Mouse (Mus musculus) hindbrain, embryonic 16.5 days (tissue): ENCODE results near the gene Nop10. TPM values are rescaled to one million over a fixed set of nuclear protein-coding genes. Genes with fewer than 3 reads are reported as not detected.

Experiments used
- ATAC-seq: fragments of 200-750 bp; cut with Nextera tagmentation; 2 replicates; pipeline ENCODE4 v1.8.0; 2017; ENCODE audit warnings: moderate TSS enrichment, moderate library complexity
- H3K27ac ChIP-seq: fragments of 300-500 bp; sonication (generic); 2 replicates; pipeline ENCODE4 v1.5.1; 2014; ENCODE audit warnings: low read depth, mild to moderate bottlenecking, control low read depth, low read length, moderate library complexity
- H3K27me3 ChIP-seq: fragments of 300-500 bp; sonication (generic); replicated peaks from 2 replicates; pipeline ENCODE4 v1.6.1; 2014; ENCODE audit warnings: low read length; ENCODE audit not compliant: control insufficient read depth, insufficient read depth
- H3K36me3 ChIP-seq: fragments of 300-500 bp; sonication (generic); 2 replicates; pipeline ENCODE4 v1.6.1; 2014; ENCODE audit warnings: mild to moderate bottlenecking, low read length, moderate library complexity, mixed read lengths; ENCODE audit not compliant: control insufficient read depth, insufficient read depth
- H3K4me1 ChIP-seq: fragments of 300-500 bp; sonication (generic); 2 replicates; pipeline ENCODE4 v1.6.1; 2014; ENCODE audit warnings: low read depth, low read length; ENCODE audit not compliant: control insufficient read depth, insufficient read depth
- H3K4me2 ChIP-seq: fragments of 300-500 bp; sonication (generic); 2 replicates; pipeline ENCODE4 v1.6.1; 2014; ENCODE audit warnings: mild to moderate bottlenecking, low read length, control low read depth, moderate library complexity
- H3K4me3 ChIP-seq: fragments of 300-500 bp; sonication (generic); 2 replicates; pipeline ENCODE4 v1.5.1; 2014; ENCODE audit warnings: mild to moderate bottlenecking, low read length, control low read depth, moderate library complexity
- H3K9ac ChIP-seq: fragments of 300-500 bp; sonication (generic); 2 replicates; pipeline ENCODE4 v1.6.1; 2014; ENCODE audit warnings: low read depth, mild to moderate bottlenecking, control low read depth, low read length, moderate library complexity
- H3K9me3 ChIP-seq: fragments of 300-500 bp; sonication (generic); 2 replicates; pipeline ENCODE4 v1.6.1; 2014; ENCODE audit warnings: mild to moderate bottlenecking, low read length, moderate library complexity; ENCODE audit not compliant: control insufficient read depth
- WGBS: fragments of 180-500 bp; shearing (Covaris S2); extraction: QIAGEN DNeasy Blood & Tissue Kit; methylation state at CpG from one replicate; pipeline ENCODE4 v1.1.7; 2014; 5-methylcytosine and 5-hydroxymethylcytosine counted together
- polyA plus RNA-seq: library from polyadenylated mRNA; unstranded; fragments of >200 nt; fragmentation: Nextera tagmentation; extraction: Ambion mirVana; gene quantifications from 2 replicates; pipeline ENCODE4 v1.2.1, GENCODE M21; 2015

Gene Nop10
- polyA plus RNA-seq = 165 and 189 TPM in 2 replicates

DNA sequence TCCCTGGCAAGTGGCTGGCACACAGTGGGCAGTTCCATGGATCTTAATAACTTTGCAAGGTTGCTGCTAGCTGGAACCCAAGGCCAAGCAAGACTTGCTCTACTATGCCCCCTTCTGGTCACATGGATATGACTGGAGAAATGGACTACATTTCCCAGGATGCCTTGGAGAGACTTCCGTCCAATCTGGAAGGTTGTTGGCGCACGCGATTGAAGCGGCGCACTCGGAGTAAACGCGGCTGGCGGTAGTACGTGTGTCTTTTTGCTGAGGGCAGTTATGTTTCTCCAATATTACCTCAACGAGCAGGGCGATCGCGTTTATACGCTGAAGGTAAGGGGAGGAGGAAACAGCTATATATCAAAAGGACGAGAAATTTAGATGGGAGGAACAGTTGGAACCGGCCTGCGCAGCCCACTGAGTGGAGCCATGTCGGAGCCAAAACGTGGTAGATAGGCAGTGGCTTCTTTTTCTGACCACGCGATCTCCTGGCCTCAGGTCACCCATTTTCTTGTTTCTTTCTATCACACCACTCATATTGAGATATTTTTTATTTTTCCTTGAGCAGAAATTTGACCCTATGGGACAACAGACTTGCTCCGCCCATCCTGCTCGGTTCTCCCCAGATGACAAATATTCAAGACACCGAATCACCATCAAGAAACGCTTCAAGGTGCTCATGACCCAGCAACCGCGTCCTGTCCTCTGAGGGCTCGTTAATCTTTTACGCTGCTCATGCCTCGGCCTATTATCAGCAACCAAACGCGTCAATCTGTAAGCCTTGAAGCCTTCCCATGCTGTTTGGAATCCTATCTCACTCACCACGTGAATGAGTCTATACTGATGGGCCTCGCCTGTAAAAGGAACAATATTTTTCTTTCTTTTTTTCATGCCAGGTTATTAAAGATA, at the start of gene Nop10:
Nop10 (plus strand) TSS at position 179 of the 906 bp plus-strand sequence.
- Histone ChIP-seq H3K4me1 (peaks cover 15% of the 10 kb centered on the region), H3K9ac (peak within 1 kb of the TSS; percentile 70), H3K4me2 (peak within 1 kb of the TSS; percentile 57), H3K27me3 (no peaks in the 10 kb centered on the region), H3K36me3 (no peaks in the 10 kb centered on the region), H3K9me3 (no peaks in the 10 kb centered on the region), H3K4me3 (peak within 1 kb of the TSS; percentile 71), H3K27ac (peak within 1 kb of the TSS; percentile 78)
- ATAC-seq = peak; percentile 70
- WGBS = under 1% methylated on average over 36 of the region's 36 CpGs

- no peak overlapping the region for H3K27ac ChIP-seq
- 0% methylated on average over 1 of the region's 1 CpGs for WGBS
- no peaks in the 10 kb centered on the region for H3K4me1 ChIP-seq
- peak; percentile 80 for ATAC-seq
- H3K9me3 ChIP-seq = no peaks in the 10 kb centered on the region
- H3K4me2 ChIP-seq = no peak overlapping the region
- no peak overlapping the region for H3K4me3 ChIP-seq
- no peaks in the 10 kb centered on the region for H3K27me3 ChIP-seq
- no peak overlapping the region for H3K9ac ChIP-seq
- no peaks in the 10 kb centered on the region for H3K36me3 ChIP-seq
These were observed 45.7 kb upstream of the Nop10 start for GRCm38 (mm10) chr2:112215977-112216376.

- no peak overlapping the region for H3K4me2 ChIP-seq
- no peaks in the 10 kb centered on the region for H3K4me1 ChIP-seq
- no peak overlapping the region for H3K4me3 ChIP-seq
- H3K9me3 ChIP-seq = no peaks in the 10 kb centered on the region
- 85% methylated on average over 6 of the region's 6 CpGs for WGBS
- no peaks in the 10 kb centered on the region for H3K36me3 ChIP-seq
- no peak overlapping the region for H3K9ac ChIP-seq
- no peak overlapping the region for H3K27ac ChIP-seq
- H3K27me3 ChIP-seq = no peaks in the 10 kb centered on the region
- no peak for ATAC-seq
These were observed 44.1 kb upstream of the Nop10 start for GRCm38 (mm10) chr2:112217614-112218013.

DNA sequence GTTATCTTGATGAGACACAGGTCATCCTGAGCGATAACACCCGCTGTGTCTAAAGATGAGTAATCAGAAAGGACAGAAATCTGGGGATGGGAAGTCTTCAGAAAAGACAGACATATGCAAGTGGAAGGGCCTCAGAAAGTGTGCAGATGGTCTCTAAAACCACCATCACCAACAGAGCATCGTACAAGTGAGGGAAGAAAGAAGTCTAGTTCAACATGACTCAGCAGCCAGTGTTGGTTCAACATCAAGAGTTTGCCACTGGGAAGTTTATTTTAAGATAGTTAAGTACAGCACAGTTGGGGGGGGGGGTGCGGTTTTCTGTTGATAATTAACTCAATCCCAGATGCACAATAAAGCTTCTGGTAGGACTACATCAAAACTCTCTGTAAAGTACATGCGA, 40.8 kb upstream of the Nop10 start:
- WGBS = 92% methylated on average over 5 of the region's 5 CpGs
- H3K9me3 ChIP-seq = no peaks in the 10 kb centered on the region
- no peaks in the 10 kb centered on the region for H3K27me3 ChIP-seq
- ATAC-seq = no peak
- no peak overlapping the region for H3K4me3 ChIP-seq
- H3K36me3 ChIP-seq = no peaks in the 10 kb centered on the region
- no peaks in the 10 kb centered on the region for H3K4me1 ChIP-seq
- no peak overlapping the region for H3K9ac ChIP-seq
- H3K4me2 ChIP-seq = no peak overlapping the region
- no peak overlapping the region for H3K27ac ChIP-seq

DNA sequence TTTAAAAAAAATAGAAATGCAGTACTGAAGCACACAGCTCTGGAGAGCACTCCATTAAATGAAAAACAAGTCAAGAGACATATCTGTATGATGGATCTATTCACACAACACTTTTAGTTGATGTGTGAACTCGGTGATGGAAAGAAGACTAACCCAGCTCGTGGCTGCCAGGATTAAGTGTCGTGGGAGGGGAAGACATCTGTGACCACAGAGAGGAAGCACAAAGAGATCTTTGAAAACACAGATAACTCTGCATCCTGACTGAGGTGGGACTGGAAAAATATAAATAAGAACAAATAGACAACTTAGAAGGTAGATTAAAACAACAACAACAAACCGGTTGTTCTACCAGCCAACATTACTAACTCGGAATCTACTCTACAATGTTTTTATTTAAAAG, 39.1 kb upstream of the Nop10 start:
- Histone ChIP-seq H3K9me3 (no peaks in the 10 kb centered on the region), H3K27me3 (no peaks in the 10 kb centered on the region), H3K4me2 (no peak overlapping the region), H3K9ac (no peak overlapping the region), H3K4me3 (no peak overlapping the region), H3K36me3 (no peaks in the 10 kb centered on the region), H3K27ac (no peak overlapping the region), H3K4me1 (no peaks in the 10 kb centered on the region)
- 87% methylated on average over 5 of the region's 5 CpGs for WGBS
- ATAC-seq = no peak

- H3K4me2 ChIP-seq = no peak overlapping the region
- H3K9me3 ChIP-seq = no peaks in the 10 kb centered on the region
- no peak overlapping the region for H3K27ac ChIP-seq
- no peak overlapping the region for H3K4me3 ChIP-seq
- H3K27me3 ChIP-seq = no peaks in the 10 kb centered on the region
- H3K36me3 ChIP-seq = no peaks in the 10 kb centered on the region
- no peaks in the 10 kb centered on the region for H3K4me1 ChIP-seq
- H3K9ac ChIP-seq = no peak overlapping the region
- 80% methylated on average over 4 of the region's 4 CpGs for WGBS
- ATAC-seq = no peak
These were observed 37.4 kb upstream of the Nop10 start for GRCm38 (mm10) chr2:112224356-112224755.

DNA sequence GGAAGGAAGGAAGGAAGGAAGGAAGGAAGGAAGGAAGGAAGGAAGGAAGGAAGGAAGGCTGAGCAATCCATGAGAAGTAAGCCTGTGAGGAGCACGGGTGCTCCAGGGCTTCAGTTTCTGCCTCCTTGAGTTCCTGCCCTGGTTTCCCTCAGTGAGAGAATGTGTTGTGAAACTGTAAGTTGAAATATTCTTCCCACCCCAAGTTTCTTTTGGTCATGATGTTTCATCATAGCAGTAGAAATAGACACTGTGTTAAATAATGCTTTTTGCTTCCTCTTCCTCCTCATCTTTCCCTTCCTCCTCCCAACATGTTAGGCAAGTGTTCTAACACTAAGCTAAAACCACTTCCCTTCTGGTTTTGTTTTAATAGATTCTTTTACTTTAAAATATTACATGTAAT, 29.1 kb upstream of the Nop10 start:
- ATAC-seq = no peak
- Histone ChIP-seq H3K9ac (no peak overlapping the region), H3K4me1 (no peaks in the 10 kb centered on the region), H3K27me3 (no peaks in the 10 kb centered on the region), H3K36me3 (no peaks in the 10 kb centered on the region), H3K4me2 (no peak overlapping the region), H3K4me3 (no peak overlapping the region), H3K27ac (no peak overlapping the region), H3K9me3 (no peaks in the 10 kb centered on the region)
- WGBS = 93% methylated on average over 1 of the region's 1 CpGs

- H3K4me3 ChIP-seq = no peak overlapping the region
- WGBS = 78% methylated on average over 2 of the region's 2 CpGs
- H3K36me3 ChIP-seq = no peaks in the 10 kb centered on the region
- ATAC-seq = no peak
- peaks cover 9% of the 10 kb centered on the region for H3K4me1 ChIP-seq
- no peak overlapping the region for H3K27ac ChIP-seq
- no peaks in the 10 kb centered on the region for H3K9me3 ChIP-seq
- H3K9ac ChIP-seq = no peak overlapping the region
- H3K4me2 ChIP-seq = no peak overlapping the region
- no peaks in the 10 kb centered on the region for H3K27me3 ChIP-seq
These were observed 25.1 kb upstream of the Nop10 start for GRCm38 (mm10) chr2:112236620-112237019.

DNA sequence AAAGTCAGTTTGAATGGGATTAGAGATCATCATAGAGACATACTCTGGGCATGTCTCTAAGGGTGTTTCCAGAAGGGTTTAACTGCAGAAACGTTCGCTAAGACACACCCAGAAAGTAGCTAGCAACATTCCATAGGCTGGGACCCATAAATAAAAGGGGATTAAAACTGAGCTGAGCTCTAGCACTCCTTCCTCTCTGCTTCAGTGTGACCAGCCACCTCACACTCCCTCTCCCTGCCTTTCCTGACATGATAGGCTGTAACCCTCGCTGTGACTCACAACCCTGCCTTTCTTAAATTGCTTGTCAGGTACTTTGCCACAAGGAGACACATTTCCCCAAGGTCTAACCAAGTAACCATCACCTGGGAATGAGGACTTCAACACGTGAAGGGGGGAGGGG, 23.7 kb upstream of the Nop10 start:
- no peak overlapping the region for H3K9ac ChIP-seq
- H3K27me3 ChIP-seq = no peaks in the 10 kb centered on the region
- 15% methylated on average over 4 of the region's 4 CpGs for WGBS

More for the DNA sequence above, 23.7 kb upstream of the Nop10 start:
- H3K36me3 ChIP-seq = peaks cover 2% of the 10 kb centered on the region
- peaks cover 9% of the 10 kb centered on the region for H3K4me1 ChIP-seq
- no peak overlapping the region for H3K4me3 ChIP-seq
- no peak overlapping the region for H3K27ac ChIP-seq
- ATAC-seq = no peak
- no peaks in the 10 kb centered on the region for H3K9me3 ChIP-seq
- no peak overlapping the region for H3K4me2 ChIP-seq
